Mouse (Mus musculus) heart, adult 18-20 months (tissue): ENCODE data around the gene Pnp. TPM values are rescaled to one million over a fixed set of nuclear protein-coding genes. Genes with fewer than 3 reads are reported as not detected.
"Not testable (repeated sequence)": the region's sequence is repeated elsewhere in the genome, so short reads cannot be mapped to it uniquely, and the experiment has no call there.

Experiments used
- DNase-seq, 2 experiments: peaks; one replicate each; pipeline ENCODE4 v3.0.0; 2021 to 2022; ENCODE audit warnings: mixed read lengths in 1 of 2
- total RNA-seq, 2 experiments: library from RNA; stranded (reverse); gene quantifications; 2 replicates each; pipeline ENCODE4 v1.2.3; 2021

Gene Pnp
- total RNA-seq, 2 experiments from 2014 or later: 11.4 to 14.8 TPM

DNA sequence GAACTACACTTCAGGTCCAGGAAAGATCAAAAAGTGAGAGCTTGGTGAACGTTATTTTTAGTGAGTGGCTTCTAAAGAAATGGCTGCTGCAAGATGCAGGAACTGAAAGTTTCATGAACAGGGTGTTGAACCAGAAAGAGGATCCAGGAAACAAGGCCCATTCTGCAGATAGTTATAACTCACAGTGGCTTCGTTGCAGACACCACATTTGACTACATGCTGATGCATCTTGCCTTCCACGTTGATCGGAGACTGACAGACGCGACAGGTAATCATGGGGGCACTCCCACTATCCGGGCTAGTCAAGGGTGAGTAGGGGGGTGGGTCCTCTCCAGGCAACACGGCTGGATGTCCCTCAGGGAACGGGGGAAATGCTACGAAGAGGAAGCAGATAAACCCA is 931 bp upstream of the Pnp start:
- peak in 1 of 2 experiments; percentile 29 for DNase-seq

DNA sequence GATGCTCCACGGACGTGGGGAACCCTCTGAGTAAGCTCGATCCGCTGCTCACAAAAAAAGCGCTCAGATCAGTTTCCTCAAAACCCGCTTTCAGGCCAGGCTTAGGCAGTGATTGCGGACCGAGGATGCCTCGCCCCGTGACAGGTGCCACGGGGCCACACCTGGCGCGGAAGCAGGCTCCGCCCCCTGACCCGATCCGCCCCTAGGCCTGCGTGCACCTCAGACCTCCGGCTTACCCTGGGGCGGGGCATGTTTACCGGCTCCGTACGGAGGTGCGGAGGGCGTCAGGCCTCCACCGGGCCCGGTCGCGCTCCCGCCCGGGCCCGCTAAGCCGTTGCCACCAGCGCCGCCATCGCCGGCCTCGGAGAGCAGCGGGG is 517 bp upstream of the Pnp start:
- DNase-seq: no peak

DNA sequence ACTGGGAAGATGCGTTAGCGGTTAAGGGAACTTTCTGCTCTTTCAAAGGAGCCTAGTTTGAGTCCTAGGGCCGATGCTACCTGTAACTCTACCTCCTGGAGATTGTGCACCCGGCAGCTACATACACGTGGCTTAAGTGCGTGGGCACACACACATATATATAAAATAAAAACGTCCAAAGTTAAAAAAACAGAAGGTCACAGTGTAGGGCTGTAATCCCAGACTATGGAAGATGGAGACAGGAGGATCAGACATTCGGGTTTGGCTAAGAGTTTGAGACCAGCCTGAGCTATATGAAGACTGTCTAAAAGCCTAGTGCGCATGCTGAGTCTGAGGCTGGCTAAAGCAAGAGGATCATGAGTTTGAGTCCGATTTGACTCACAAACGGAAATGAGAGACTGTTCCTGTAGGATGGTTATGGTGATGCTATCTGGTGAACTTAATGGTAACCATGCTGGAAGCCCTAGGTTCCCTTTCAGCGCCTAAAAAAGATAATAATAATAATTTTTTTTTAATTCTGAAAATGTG is 675 bp downstream of the Pnp start:
- peak in 1 of 2 experiments; percentile 30 for DNase-seq

DNA sequence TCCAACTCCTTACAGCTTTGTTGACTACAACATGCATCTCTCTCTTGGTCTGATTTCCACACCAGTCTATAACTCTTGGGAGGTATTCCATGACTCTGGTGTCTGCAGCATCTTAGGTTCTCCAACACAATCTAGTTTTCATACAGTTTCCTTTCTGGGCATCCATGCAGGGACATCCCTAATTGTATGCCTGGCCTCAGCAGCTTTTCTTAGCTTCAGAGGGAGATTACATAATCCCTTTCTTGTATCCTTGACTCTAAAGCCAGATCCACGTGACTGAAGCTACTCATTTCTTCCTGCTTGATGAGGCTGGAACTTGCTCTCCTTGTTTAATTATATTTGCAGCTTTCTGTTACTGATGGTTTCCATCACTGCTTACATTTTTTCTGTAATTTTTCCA is 5.8 kb downstream of the Pnp start:
- DNase-seq: no peak

DNA sequence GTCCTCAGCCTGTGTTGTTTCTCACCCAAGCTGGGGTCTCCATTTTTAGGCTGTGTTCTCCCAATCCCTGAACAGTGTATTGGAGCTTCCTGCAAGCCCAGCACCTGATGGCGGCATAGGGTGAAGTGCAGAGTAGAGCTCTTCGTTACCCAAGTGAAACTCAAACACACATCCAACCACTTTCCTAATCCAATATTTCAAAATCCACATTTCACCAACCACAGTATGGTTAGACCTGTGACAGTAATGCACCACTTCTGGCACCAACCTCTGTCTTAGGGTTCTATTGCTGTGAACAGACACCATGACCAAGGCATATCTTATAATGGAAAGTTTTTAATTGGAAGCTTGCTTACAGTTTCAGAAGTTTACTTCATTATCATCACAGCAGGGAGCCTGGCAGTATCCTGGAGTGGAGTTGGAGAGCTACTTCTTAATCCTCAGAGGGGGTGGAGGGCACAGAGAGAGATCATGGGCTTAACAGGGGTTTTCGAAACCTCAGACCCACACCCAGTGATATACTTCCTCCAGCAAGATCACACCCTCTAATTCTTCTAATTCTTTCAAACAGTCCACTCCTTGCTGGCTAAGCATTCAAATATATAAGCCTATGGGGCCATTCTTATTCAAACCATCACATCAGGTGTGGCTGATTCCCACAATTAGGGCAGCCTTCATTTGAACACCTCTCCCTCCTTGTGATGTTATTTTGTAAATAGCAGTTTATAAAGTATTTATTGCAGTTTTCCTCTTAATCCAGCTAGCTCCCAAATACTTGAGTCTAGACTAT is 7.4 kb downstream of the Pnp start:
- DNase-seq: no peak

DNA sequence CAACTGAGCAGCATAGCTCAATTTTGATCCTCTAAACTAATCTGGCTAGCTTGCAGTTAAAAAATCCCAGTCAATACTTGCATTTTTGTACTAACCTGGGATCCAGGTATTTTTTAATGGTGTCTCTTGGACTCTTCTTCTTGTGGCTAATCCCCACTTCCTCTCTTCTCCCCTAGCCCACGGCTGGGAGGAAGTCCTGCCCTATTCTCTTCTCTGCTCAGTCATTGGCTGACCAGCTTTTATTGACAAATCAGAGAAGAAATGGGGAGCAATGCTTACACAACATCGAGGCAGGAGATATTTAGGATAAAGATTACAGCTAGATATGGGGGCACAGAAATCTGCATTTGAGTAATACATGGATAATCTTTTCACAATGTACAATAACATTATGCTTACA is 8.1 kb downstream of the Pnp start:
- no peak for DNase-seq

DNA sequence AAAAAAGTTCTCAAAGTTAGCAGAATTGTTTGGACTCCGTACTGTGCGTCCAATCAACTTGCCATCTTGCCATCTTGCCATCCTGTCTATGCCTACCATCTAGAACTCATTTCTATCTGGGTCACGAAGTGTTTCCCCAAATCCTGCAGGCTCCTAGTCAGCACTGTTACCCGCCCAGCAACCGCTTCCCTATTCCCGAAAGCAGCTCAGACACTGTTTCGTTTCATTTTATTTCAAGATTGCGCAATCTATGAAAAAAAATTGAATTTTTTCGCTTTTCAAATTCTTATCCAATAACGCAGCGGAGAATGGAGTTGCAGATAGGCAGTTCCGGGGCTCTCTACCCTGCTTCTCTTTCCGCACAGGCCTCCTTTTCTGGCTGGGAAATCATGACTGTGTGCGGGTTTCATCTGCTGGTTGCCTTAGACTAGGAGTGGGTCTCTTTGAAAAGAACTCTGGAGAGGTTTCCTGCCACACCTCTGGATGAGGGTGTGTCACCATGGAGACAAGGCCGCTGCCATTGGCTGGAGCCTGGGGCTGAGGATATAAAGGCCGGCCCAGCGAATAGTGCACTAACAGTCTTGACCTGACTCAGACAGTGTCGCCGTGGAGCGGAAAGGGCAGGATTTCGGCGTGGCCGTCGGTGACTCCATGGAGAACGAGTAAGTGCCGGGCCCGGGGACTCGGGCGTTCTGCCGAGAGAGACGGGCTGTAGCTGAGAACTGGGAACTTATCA is 13.2 kb downstream of the Pnp start, which contains the start of gene Gm49342:
Gene Gm49342 (plus strand): TSS at position 586 of the 736 bp plus-strand sequence.
- peak; percentile 98 for DNase-seq

DNA sequence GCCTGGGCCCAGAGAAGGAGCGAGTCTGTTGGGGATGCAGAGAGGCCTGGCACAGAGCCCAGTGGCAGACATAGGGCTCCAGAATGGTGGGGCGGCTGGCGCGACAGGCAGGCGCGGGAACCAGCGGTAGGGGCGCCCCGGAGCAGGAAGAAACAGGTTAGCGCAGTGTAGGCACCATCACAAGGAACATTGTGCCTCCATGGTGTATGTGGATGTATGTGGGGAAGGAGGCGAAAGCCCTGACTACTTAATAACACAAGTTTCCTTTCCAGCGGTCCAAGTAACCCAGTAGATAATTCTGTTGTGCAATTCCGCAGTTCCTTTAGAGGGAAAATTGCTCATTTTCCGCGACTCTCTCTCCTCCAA is 13.8 kb downstream of the Pnp start:
- not testable (repeated sequence) for DNase-seq

DNA sequence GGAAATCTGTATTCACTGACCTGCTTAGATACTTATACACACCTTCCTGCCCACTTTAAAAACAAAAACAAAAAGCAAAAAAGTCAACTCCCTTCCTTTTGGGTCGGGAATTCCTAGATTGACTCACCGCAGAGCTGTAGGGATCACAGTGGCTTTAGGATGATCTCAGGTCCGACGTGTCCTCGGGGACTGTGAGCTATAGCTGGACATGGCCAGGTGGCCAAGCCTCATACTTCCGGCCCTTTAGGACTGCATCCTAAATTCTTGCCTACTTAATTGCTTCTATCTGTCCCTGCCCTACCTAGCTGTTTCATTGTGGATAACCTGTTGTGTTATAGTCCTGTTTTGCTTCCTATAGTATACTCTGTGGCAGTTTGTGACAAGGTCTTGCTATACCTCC is 14.2 kb downstream of the Pnp start:
- DNase-seq: not testable (repeated sequence)

DNA sequence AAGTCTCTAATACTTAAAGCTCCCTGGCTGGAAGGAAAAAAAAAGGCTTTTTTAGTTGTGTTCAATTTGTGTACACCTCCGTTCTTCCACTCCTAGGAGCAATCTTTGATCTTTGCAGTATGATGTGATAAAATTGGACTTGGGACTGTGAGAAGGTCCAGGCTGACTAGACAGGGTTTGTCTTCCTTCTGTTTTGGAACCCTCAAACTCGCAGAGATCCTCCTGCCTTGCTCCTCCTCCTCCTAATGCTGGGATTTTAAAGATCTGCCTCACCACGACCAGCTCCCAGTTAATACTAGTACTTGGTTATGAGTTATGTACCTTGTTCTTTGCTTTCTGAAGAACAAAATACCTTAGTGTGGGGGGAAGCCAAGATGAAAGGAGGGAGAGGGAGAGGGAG is 14.6 kb downstream of the Pnp start:
- DNase-seq: not testable (repeated sequence)

DNA sequence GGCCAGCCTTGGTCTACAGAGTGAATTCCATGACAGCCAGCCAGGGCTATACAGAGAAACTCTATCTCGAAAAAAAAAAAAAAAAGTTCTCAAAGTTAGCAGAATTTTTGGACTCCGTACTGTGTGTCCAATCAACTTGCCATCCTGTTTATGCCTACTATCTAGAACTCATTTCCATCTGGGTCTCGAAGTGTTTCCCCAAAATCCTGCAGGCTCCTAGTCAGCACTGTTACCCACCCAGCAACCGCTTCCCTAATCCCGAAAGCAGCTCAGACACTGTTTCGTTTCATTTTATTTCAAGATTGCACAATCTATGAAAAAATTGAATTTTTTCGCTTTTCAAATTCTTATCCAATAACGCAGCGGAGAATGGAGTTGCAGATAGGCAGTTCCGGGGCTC is 24.6 kb downstream of the Pnp start:
- peak; percentile 51 to 55 for DNase-seq

DNA sequence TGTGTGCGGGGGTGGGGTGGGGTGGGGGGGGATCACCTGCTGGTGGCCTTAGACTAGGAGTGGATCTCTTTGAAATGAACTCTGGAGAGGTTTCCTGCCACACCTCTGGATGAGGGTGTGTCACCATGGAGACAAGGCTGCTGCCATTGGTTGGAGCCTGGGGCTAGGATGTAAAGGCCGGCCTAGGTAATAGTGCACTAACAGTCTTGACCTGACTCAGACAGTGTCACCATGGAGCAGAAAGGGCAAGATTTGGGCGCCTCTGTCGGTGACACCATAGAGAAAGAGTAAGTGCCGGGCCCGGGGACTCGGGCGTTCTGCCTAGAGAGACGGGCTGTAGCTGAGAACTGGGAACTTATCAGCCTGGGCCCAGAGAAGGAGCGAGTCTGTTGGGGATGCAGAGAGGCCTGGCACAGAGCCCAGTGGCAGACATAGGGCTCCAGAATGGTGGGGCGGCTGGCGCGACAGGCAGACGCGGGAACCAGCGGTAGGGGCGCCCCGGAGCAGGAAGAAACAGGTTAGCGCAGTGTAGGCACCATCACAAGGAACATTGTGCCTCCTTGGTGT is 25.1 kb downstream of the Pnp start, which contains the start of gene Pnp2:
Gene Pnp2 (plus strand): TSS at position 51 of the 567 bp plus-strand sequence.
- peak; percentile 65 to 79 for DNase-seq

DNA sequence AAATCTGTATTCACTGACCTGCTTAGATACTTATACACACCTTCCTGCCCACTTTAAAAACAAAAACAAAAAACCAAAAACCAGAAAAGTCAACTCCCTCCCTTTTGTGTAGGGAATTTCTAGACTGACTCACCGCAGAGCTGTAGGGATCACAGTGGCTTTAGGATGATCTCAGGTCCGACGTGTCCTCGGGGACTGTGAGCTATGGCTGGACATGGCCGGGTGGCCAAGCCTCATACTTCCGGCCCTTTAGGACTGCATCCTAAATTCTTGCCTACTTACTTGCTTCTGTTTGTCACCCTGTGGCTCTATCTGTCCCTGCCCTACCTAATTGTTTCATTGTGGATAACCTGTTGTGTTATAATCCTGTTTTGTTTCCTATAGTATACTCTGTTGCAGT is 25.8 kb downstream of the Pnp start:
- not testable (repeated sequence) for DNase-seq

DNA sequence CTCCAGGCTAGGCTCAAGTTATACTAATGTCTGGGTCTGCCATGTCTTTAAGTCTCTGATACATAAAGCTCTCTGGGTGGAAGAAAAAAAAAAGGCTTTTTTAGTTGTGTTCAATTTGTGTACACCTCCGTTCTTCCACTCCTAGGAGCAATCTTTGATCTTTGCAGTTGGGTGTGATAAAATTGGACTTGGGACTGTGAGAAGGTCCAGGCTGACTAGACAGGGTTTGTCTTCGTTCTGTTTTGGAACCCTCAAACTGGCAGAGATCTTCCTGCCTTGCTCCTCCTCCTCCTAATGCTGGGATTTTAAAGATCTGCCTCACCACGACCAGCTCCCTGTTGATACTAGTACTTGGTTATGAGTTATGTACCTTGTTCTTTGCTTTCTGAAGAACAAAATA is 26.3 kb downstream of the Pnp start:
- not testable (repeated sequence) for DNase-seq

DNA sequence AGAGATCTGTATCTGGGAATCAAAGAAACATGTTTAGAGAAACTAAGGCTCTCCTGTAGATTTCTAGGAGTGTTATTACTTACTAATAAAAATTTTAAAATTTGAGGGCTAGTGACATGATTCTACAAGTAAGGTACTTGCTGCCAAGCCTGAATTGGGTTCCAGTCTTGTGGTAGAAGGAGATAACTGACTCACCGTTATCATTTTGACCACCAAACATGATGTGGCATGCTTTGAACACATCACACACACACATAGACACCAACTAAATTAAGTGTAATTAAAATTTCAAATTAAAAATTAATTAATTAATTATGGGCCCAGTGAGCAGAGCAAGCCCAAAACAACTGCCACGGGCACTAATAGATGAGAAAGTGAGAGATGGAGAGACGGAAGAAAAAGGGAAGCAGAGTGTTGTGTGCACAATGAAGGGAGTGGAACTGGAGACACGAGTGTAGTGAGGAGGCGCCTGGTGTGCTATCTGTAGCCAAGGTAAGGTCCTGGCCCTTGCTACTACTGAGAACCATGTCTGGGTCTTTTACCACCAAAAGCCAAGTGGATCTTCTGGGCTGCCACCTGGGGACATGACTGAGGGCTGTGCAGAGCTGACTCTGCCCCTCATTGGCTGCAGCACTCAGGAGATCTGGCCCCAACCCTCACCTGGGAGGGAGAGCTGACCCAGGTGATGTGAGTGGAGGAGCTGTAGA is 27.6 kb downstream of the Pnp start:
- not testable (repeated sequence) for DNase-seq

DNA sequence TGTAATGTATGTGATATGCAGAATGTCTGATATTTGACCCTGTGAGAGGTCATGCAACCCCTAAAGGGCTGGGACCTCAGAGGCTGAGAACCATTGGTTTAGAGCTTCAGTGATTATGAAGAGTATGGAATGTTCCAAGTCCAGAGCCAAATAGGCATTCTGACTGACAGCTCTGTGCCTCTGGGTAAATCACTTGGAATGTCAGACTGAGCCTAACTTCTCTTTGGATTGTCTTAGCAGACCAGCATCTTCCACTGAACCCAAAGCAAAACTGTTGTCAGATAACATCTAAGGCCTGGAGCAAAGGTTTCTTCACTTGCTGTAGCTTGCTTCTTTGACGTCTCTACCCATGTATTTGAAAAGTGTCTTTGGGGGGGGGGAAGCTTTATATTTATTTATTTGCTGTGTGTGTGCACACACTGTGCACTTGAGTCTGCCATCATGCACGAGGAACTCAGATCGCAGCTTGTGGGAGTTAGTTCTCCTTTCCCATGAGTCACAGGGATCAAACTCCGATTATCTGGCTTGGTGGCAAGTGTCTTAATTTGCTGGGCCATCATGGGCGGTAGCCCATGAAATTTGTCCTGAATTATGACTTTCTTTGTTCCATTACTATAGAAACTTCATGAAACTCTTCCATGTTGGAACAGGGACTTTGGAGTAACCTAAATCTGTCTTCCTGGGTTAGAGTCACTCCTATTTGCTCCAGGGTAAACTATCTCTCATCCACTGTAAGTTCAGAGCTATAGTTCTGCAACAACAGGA is 37.5 kb downstream of the Pnp start:
- no peak for DNase-seq

DNA sequence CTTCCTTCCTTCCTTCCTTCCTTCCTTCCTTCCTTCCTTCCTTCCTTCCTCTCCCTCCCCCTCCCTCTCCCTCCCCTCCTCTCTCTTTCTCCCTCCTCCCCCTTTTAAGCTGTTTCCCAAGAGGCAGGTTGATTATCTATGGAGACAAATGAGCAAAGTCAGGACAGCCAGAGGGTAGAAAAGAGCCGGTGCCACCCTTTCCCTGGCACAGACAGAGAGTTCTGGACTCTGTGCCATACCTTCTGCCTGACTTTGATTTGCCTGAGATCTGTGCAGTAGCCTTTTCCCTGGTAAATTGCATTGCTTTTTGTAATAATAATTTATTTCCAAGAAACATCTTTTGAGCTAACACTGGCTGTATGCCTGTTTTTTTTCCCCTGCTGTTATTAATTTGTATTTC is 38.2 kb downstream of the Pnp start:
- DNase-seq: no peak

DNA sequence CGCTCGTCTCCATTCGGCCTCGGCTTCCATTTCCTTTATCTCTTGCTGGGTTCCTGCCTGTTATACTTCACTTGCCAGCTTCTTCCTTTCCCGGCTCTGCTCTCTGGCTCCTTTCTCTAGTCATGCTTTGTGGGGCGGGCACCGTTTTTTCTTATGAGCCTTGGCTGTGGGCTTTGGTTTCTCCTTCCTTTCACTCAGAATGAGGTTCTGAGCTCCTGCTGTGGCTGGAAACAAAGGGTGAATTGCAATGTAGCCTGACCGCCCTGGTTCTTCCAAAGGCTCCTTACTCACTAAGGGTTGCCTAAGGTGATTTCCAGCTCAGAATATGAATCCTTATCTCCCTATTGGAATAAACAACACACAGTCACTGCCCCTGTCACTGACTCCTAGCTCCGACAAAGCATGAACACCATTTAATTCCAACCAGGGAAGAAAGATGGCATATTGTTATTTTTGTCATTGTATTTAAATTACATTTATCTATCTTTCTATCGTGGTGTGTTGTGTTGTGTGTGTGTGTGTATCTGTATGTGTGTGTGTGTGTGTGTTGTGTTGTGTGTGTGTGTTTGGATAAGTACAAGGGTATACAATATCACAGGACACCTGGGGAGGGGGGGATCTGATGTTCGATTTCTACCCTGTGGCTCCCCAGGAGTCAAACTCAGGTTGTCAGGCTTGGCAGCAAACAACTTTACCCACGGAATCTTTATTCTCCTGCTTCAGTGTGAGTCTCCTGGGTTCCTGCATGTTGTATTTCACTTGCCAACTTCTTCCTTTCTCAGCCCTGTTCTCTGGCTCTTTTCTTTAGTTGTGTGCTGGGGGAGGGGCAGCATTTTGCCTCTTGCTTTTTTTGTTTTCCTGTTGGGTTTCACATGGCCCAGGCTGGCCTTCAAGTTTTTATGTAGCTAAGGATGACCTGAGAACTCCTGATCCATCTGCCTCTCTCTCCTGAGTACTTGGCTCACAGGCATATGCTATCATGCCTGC is 39.0 kb downstream of the Pnp start:
- DNase-seq: peak; percentile 59 to 70

DNA sequence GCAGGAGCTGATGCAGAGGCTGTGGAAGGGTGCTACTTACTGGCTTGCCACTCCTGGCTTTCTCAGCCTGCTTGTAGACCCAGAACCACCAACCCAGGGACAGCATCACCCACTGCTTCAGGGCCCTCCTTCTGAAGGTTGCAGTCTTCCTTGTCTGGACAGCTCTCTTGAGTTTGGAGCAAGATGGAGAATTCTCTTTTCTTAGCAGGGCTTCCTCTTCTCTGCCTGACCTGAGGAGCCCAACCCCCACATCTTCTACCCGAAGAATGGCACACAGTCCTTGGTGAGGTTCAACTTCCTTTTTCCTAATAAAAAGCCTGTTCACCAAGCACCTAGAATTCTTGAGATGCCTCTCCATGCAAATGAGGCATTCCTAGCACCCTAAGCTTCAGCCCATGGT is 39.9 kb downstream of the Pnp start:
- no peak for DNase-seq

DNA sequence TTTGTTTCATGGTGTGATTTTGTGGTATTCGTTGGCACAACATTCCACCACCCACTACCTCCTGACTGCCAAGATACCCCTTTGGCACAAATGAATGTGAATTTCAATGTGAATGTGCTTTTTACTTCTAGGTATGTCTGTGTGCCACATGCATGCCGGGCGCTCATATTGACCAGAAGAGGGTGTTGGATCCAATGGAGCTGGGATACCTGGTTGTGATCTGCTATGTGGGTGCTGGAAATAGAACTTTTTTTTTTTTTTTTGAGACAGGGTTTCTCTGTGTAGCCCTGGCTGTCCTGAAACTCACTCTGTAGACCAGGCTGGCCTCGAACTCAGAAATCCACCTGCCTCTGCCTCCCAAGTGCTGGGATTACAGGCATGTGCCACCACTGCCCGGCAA is 42.2 kb downstream of the Pnp start:
- not testable (repeated sequence) for DNase-seq
